ENCODE assay signal across 20 mouse cellular contexts in the genomic region with DNA sequence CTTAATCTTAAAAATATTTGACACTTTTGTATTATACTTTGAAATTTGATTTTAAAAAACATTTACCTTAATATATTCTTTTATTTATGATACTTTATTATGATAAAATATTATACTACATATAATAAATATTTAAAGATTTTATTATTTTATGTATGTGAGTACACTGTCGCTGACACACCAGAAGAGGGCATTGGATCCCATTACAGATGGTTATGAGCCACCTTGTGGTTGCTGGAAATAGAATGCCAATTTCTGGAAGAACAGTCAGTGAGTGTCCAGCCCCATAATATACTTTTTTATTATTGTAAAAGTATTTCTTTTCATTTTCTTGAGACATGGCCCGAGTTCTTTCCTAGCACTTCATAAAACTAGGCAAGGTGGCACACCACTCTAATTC. TPM values are rescaled to one million over a fixed set of nuclear protein-coding genes. Genes with fewer than 3 reads are reported as not detected.
DNase-seq lines count a peak whose midpoint lies in the region; ATAC-seq and TF ChIP-seq lines count a peak whose summit lies in the region.
"Had no signal": no experiment of that assay in that cellular context is flagged by ENCODE, and none has a peak within 500 bp of the region (broad histone marks: within the 10 kb centered on the region; RNA-seq: fewer than 3 reads in every experiment).

No protein-coding gene starts in this region.

- no peaks in the 10 kb centered on the region for H3K36me3 ChIP-seq in lung, postnatal 0 days (ENCODE audit: insufficient read depth, low read length)
- H3K36me3 ChIP-seq in midbrain, embryonic 13.5 days = no peaks in the 10 kb centered on the region
- H3K36me3 ChIP-seq: embryonic facial prominence, embryonic 10.5 days; heart, embryonic 10.5 days; hindbrain, embryonic 13.5 days had no signal

- H3K27me3 ChIP-seq in lung, postnatal 0 days (replicated peaks; ENCODE audit: insufficient read depth, low read length) = no peaks in the 10 kb centered on the region
- no peaks in the 10 kb centered on the region for H3K27me3 ChIP-seq in midbrain, embryonic 13.5 days
- H3K27me3 ChIP-seq: forebrain, embryonic 13.5 days; hindbrain, embryonic 13.5 days had no signal

- no peak overlapping the region for H3K4me2 ChIP-seq in lung, postnatal 0 days (replicated peaks; ENCODE audit: low read depth, low read length)
- H3K4me2 ChIP-seq in midbrain, embryonic 13.5 days (replicated peaks) = no peak overlapping the region
- H3K4me2 ChIP-seq: forebrain, embryonic 13.5 days; hindbrain, embryonic 13.5 days had no signal

- peak; percentile 56 for TF ChIP-seq CTCF in layer of hippocampus, adult 2 months (conservative IDR thresholded peaks at IDR 0.05)
- TF ChIP-seq CTCF in lung, postnatal 0 days (IDR thresholded peaks at IDR 0.05) = peak; percentile 11; the same call in 1 of the 2 replicates
- no peak for TF ChIP-seq CTCF in lung, adult 2 months (IDR thresholded peaks at IDR 0.05; ENCODE audit: insufficient read depth, low read length)

- no peak for ATAC-seq in lung, postnatal 0 days
- no peak for ATAC-seq in midbrain, embryonic 13.5 days
- ATAC-seq: forebrain, embryonic 13.5 days; forebrain, postnatal 0 days; hindbrain, postnatal 0 days had no signal

- no peak overlapping the region for H3K4me3 ChIP-seq in layer of hippocampus, adult 2 months
- no peak overlapping the region for H3K4me3 ChIP-seq in lung, postnatal 0 days (ENCODE audit: low read depth, low read length)
- H3K4me3 ChIP-seq in lung, adult 2 months (replicated peaks; ENCODE audit: extremely low read depth, low read depth, low read length) = no peak overlapping the region
- no peak overlapping the region for H3K4me3 ChIP-seq in midbrain, embryonic 13.5 days (replicated peaks)
- H3K4me3 ChIP-seq: embryonic facial prominence, embryonic 10.5 days; forebrain, embryonic 13.5 days; heart, embryonic 10.5 days; hindbrain, embryonic 13.5 days had no signal

- TF ChIP-seq POLR2A in lung, adult 2 months (IDR thresholded peaks at IDR 0.05; ENCODE audit: borderline replicate concordance, extremely low read depth, low read depth, low read length) = no peak

- DNase-seq in layer of hippocampus, adult 2 months (ENCODE audit: low spot score in 2 of 2) = no peak
- DNase-seq in layer of hippocampus, adult 8-10 months (ENCODE audit: low spot score in 2 of 2) = no peak
- no peak for DNase-seq in lung, postnatal 0 days (ENCODE audit: low spot score)
- DNase-seq in lung, adult 2 months = no peak
- DNase-seq in NIH3T3 (ENCODE audit: low read depth) = peak; percentile 13
- no peak for DNase-seq in cerebellum, postnatal 4 days (ENCODE audit: low spot score in 2 of 2)
- DNase-seq: adrenal gland, postnatal 10 days; cerebellum, adult 11-12 months; cerebellum, adult 9-10 months; cerebellum, postnatal 25 days; forebrain, postnatal 0 days; gastrocnemius, postnatal 36 days; heart, adult 11 months; heart, postnatal 10 days had no signal

- no peaks in the 10 kb centered on the region for H3K9me3 ChIP-seq in lung, postnatal 0 days (ENCODE audit: low read length)
- no peaks in the 10 kb centered on the region for H3K9me3 ChIP-seq in midbrain, embryonic 13.5 days
- H3K9me3 ChIP-seq: embryonic facial prominence, embryonic 10.5 days; forebrain, embryonic 13.5 days; heart, embryonic 10.5 days; hindbrain, embryonic 13.5 days had no signal

- H3K4me1 ChIP-seq in lung, postnatal 0 days (ENCODE audit: insufficient read depth, low read depth, low read length) = no peaks in the 10 kb centered on the region
- H3K4me1 ChIP-seq in lung, adult 2 months (ENCODE audit: control insufficient read depth, insufficient read depth, low read length) = peaks cover 3% of the 10 kb centered on the region; the same call in 1 of the 2 replicates
- H3K4me1 ChIP-seq in midbrain, embryonic 13.5 days (replicated peaks) = 0 out of 2 replicates have a peak, but pooled peaks cover 3% of the 10 kb centered on the region
- H3K4me1 ChIP-seq: embryonic facial prominence, embryonic 10.5 days; forebrain, embryonic 13.5 days; heart, embryonic 10.5 days; hindbrain, embryonic 13.5 days had no signal

- WGBS in lung, postnatal 0 days = 89% methylated on average over 2 of the region's 2 CpGs
- WGBS in lung, adult 2 months = 90% methylated on average over 2 of the region's 2 CpGs
- WGBS in midbrain, embryonic 13.5 days = 90% methylated on average over 2 of the region's 2 CpGs

- no peak for TF ChIP-seq EP300 in lung, postnatal 0 days (IDR thresholded peaks at IDR 0.05)

- H3K9ac ChIP-seq in lung, postnatal 0 days (replicated peaks; ENCODE audit: low read depth) = no peak overlapping the region
- no peak overlapping the region for H3K9ac ChIP-seq in midbrain, embryonic 13.5 days (replicated peaks)
- H3K9ac ChIP-seq: forebrain, embryonic 13.5 days; forebrain, postnatal 0 days; hindbrain, embryonic 13.5 days had no signal

- H3K27ac ChIP-seq in layer of hippocampus, adult 2 months = no peak overlapping the region
- no peak overlapping the region for H3K27ac ChIP-seq in lung, postnatal 0 days (ENCODE audit: low read length)
- no peak overlapping the region for H3K27ac ChIP-seq in midbrain, embryonic 13.5 days
- H3K27ac ChIP-seq: embryonic facial prominence, embryonic 10.5 days; forebrain, embryonic 13.5 days; heart, embryonic 10.5 days; hindbrain, embryonic 13.5 days; hindbrain, postnatal 0 days had no signal

RNA-seq across cellular contexts. Expression of gene Usp7, which starts 10.4 kb away (rescaled TPM):
- 100 to 1,000 TPM; 163 to 168 TPM for total RNA-seq in layer of hippocampus, adult 2 months (2021)
- 100 to 1,000 TPM; 150 to 185 (median 163) TPM for total RNA-seq in layer of hippocampus, adult 8-10 months (2022)
- 16.5 and 17.6 TPM in 2 replicates for polyA plus RNA-seq in lung, postnatal 0 days (2015; fragmentation: Nextera tagmentation; extraction: Ambion mirVana)
- polyA plus RNA-seq in lung, adult 2 months (2012; rRNA removed) = 18.6 and 29.8 TPM in 2 replicates
- 30.3 and 38.7 TPM in 2 replicates for polyA plus RNA-seq in midbrain, embryonic 13.5 days (2015; fragmentation: Nextera tagmentation; extraction: Ambion mirVana)

RNA-seq across cellular contexts. Expression of gene 1810013L24Rik, which starts 48.2 kb away (rescaled TPM):
- 100 to 1,000 TPM; 103 to 107 TPM for total RNA-seq in layer of hippocampus, adult 2 months (2021)
- 100 to 1,000 TPM; 103 to 112 (median 106) TPM for total RNA-seq in layer of hippocampus, adult 8-10 months (2022)
- polyA plus RNA-seq in lung, postnatal 0 days (2015; fragmentation: Nextera tagmentation; extraction: Ambion mirVana) = 19.7 and 20.3 TPM in 2 replicates
- polyA plus RNA-seq in lung, adult 2 months (2012; rRNA removed) = 23.2 and 28.6 TPM in 2 replicates
- polyA plus RNA-seq in midbrain, embryonic 13.5 days (2015; fragmentation: Nextera tagmentation; extraction: Ambion mirVana) = 31.3 and 35.4 TPM in 2 replicates
